Comparison of ENCODE assay signal across 26 mouse cellular contexts in genomic region chr6:134466671-134467229, GRCm38 (mm10).
"Had no signal": no experiment of that assay in that cellular context is flagged by ENCODE, and none has a peak within 500 bp of the region (broad histone marks: within the 10 kb centered on the region; RNA-seq: fewer than 3 reads in every experiment).

No protein-coding gene starts in this region.

- H3K27me3 ChIP-seq: heart, embryonic 13.5 days; heart, embryonic 15.5 days; hindbrain, embryonic 13.5 days; hindbrain, embryonic 15.5 days; kidney, embryonic 15.5 days; limb, embryonic 13.5 days; limb, embryonic 15.5 days; liver, embryonic 12.5 days had no signal

- H3K4me3 ChIP-seq: gastrocnemius, adult 2 months; heart, adult 2 months; heart, embryonic 13.5 days; heart, embryonic 15.5 days; hindbrain, embryonic 13.5 days; hindbrain, embryonic 15.5 days; kidney, embryonic 15.5 days; left cerebral cortex, adult 2 months; limb, embryonic 13.5 days; limb, embryonic 15.5 days; liver, embryonic 12.5 days had no signal

- H3K9me3 ChIP-seq: heart, embryonic 13.5 days; heart, embryonic 15.5 days; hindbrain, embryonic 13.5 days; hindbrain, embryonic 15.5 days; kidney, embryonic 15.5 days; limb, embryonic 13.5 days; limb, embryonic 15.5 days; liver, embryonic 12.5 days had no signal

- H3K9ac ChIP-seq: heart, embryonic 13.5 days; heart, embryonic 15.5 days; hindbrain, embryonic 13.5 days; hindbrain, embryonic 15.5 days; kidney, embryonic 15.5 days; limb, embryonic 13.5 days; limb, embryonic 15.5 days; liver, embryonic 12.5 days; liver, embryonic 14.5 days had no signal

- H3K27ac ChIP-seq: gastrocnemius, adult 2 months; heart, adult 2 months; heart, embryonic 13.5 days; heart, embryonic 15.5 days; hindbrain, embryonic 13.5 days; hindbrain, embryonic 15.5 days; hindbrain, postnatal 0 days; kidney, embryonic 15.5 days; kidney, postnatal 0 days; left cerebral cortex, adult 2 months; limb, embryonic 13.5 days; limb, embryonic 15.5 days; liver, embryonic 12.5 days; liver, embryonic 14.5 days had no signal

- DNase-seq: gastrocnemius, adult 2 months; gastrocnemius, postnatal 10 days; gastrocnemius, postnatal 25 days; heart, adult 11 months; heart, adult 2 months; heart, postnatal 14 days; heart, postnatal 36 days; kidney, adult 11 months; kidney, adult 2 months; kidney, adult 9 months; kidney, postnatal 14 days; kidney, postnatal 36 days; left cerebral cortex, postnatal 4 days had no signal

- ATAC-seq: hindbrain, postnatal 0 days; liver, embryonic 12.5 days had no signal

- H3K4me1 ChIP-seq: hindbrain, embryonic 15.5 days; limb, embryonic 13.5 days; limb, embryonic 15.5 days had no signal

- H3K4me2 ChIP-seq: heart, embryonic 11.5 days; heart, embryonic 13.5 days; heart, embryonic 15.5 days; hindbrain, embryonic 13.5 days; hindbrain, embryonic 15.5 days; kidney, embryonic 15.5 days; limb, embryonic 13.5 days; limb, embryonic 15.5 days; liver, embryonic 12.5 days had no signal
